Mouse (Mus musculus): Measurements from ENCODE around the gene Klk1b8. TPM values are rescaled to one million over a fixed set of nuclear protein-coding genes. Genes with fewer than 3 reads are reported as not detected.
"Not testable (repeated sequence)": the region's sequence is repeated elsewhere in the genome, so short reads cannot be mapped to it uniquely, and the experiment has no call there.

Klk1b8 gene
- polyA plus RNA-seq, 1 experiment from 2014 or later: not detected

GRCm38 (mm10) chr7:43925985-43926384, 24.5 kb upstream of the Klk1b8 start:
- Histone ChIP-seq H3K4me1 (ENCODE audit: control insufficient read depth, insufficient read depth, low read length) (no peaks in the 10 kb centered on the region), H3K27ac (replicated peaks; ENCODE audit: low read depth, low read length) (no peak overlapping the region), H3K4me3 (ENCODE audit: low read depth, low read length) (no peak overlapping the region), H3K9ac (replicated peaks; ENCODE audit: low read length) (no peak overlapping the region), H3K36me3 (replicated peaks; ENCODE audit: control insufficient read depth, insufficient read depth, low read depth, low read length) (no peaks in the 10 kb centered on the region), H3K4me2 (ENCODE audit: low read depth, low read length) (no peak overlapping the region), H3K27me3 (ENCODE audit: control insufficient read depth, insufficient read depth, low read length) (no peaks in the 10 kb centered on the region), H3K9me3 (replicated peaks; ENCODE audit: control insufficient read depth, low read length) (no peaks in the 10 kb centered on the region)
- WGBS: 65% methylated on average over 5 of the region's 5 CpGs
- DNase-seq (ENCODE audit: low spot score): peak; percentile 36
- ATAC-seq (replicated peaks; ENCODE audit: insufficient number of reproducible peaks, low FRiP score, low TSS enrichment, low read depth): no peak

GRCm38 (mm10) chr7:43928521-43928920, 21.9 kb upstream of the Klk1b8 start:
- no peaks in the 10 kb centered on the region for H3K27me3 ChIP-seq (ENCODE audit: control insufficient read depth, insufficient read depth, low read length)
- H3K27ac ChIP-seq (replicated peaks; ENCODE audit: low read depth, low read length): no peak overlapping the region
- H3K4me2 ChIP-seq (ENCODE audit: low read depth, low read length): no peak overlapping the region
- 38% methylated on average over 4 of the region's 4 CpGs for WGBS
- H3K4me1 ChIP-seq (ENCODE audit: control insufficient read depth, insufficient read depth, low read length): no peaks in the 10 kb centered on the region
- peak; percentile 21 for DNase-seq (ENCODE audit: low spot score)
- 0 out of 2 replicates have a peak, but pooled peaks have one; percentile 29 for ATAC-seq (replicated peaks; ENCODE audit: insufficient number of reproducible peaks, low FRiP score, low TSS enrichment, low read depth)
- H3K9me3 ChIP-seq (replicated peaks; ENCODE audit: control insufficient read depth, low read length): no peaks in the 10 kb centered on the region
- no peaks in the 10 kb centered on the region for H3K36me3 ChIP-seq (replicated peaks; ENCODE audit: control insufficient read depth, insufficient read depth, low read depth, low read length)
- no peak overlapping the region for H3K9ac ChIP-seq (replicated peaks; ENCODE audit: low read length)
- H3K4me3 ChIP-seq (ENCODE audit: low read depth, low read length): no peak overlapping the region

- H3K9ac ChIP-seq (replicated peaks; ENCODE audit: low read length): no peak overlapping the region
- H3K4me3 ChIP-seq (ENCODE audit: low read depth, low read length): no peak overlapping the region
- H3K27ac ChIP-seq (replicated peaks; ENCODE audit: low read depth, low read length): no peak overlapping the region
- 47% methylated on average over 4 of the region's 4 CpGs for WGBS
- H3K36me3 ChIP-seq (replicated peaks; ENCODE audit: control insufficient read depth, insufficient read depth, low read depth, low read length): no peaks in the 10 kb centered on the region
- ATAC-seq (replicated peaks; ENCODE audit: insufficient number of reproducible peaks, low FRiP score, low TSS enrichment, low read depth): no peak
- no peaks in the 10 kb centered on the region for H3K4me1 ChIP-seq (ENCODE audit: control insufficient read depth, insufficient read depth, low read length)
- H3K4me2 ChIP-seq (ENCODE audit: low read depth, low read length): no peak overlapping the region
- no peaks in the 10 kb centered on the region for H3K27me3 ChIP-seq (ENCODE audit: control insufficient read depth, insufficient read depth, low read length)
- DNase-seq (ENCODE audit: low spot score): no peak
- no peaks in the 10 kb centered on the region for H3K9me3 ChIP-seq (replicated peaks; ENCODE audit: control insufficient read depth, low read length)
Measured at GRCm38 (mm10) chr7:43932337-43932736, 18.1 kb upstream of the Klk1b8 start.

GRCm38 (mm10) chr7:43933440-43933839, 17.0 kb upstream of the Klk1b8 start, which contains the start of gene Klk15:
Gene Klk15, plus strand, starts transcription at chr7:43933740.
- ATAC-seq (replicated peaks; ENCODE audit: insufficient number of reproducible peaks, low FRiP score, low TSS enrichment, low read depth) (no peak), DNase-seq (ENCODE audit: low spot score) (no peak)
- H3K9ac ChIP-seq (replicated peaks; ENCODE audit: low read length): no peak within 1 kb of the TSS

GRCm38 (mm10) chr7:43934747-43935146, 15.7 kb upstream of the Klk1b8 start:
- no peaks in the 10 kb centered on the region for H3K9me3 ChIP-seq (replicated peaks; ENCODE audit: control insufficient read depth, low read length)

More at GRCm38 (mm10) chr7:43933440-43933839, 17.0 kb upstream of the Klk1b8 start, which contains the start of gene Klk15:
- Histone ChIP-seq H3K36me3 (replicated peaks; ENCODE audit: control insufficient read depth, insufficient read depth, low read depth, low read length) (no peaks in the 10 kb centered on the region), H3K9me3 (replicated peaks; ENCODE audit: control insufficient read depth, low read length) (no peaks in the 10 kb centered on the region), H3K27me3 (ENCODE audit: control insufficient read depth, insufficient read depth, low read length) (no peaks in the 10 kb centered on the region), H3K4me2 (ENCODE audit: low read depth, low read length) (no peak within 1 kb of the TSS), H3K4me1 (ENCODE audit: control insufficient read depth, insufficient read depth, low read length) (no peaks in the 10 kb centered on the region), H3K4me3 (ENCODE audit: low read depth, low read length) (no peak within 1 kb of the TSS), H3K27ac (replicated peaks; ENCODE audit: low read depth, low read length) (no peak within 1 kb of the TSS)
- WGBS: 90% methylated on average over 3 of the region's 3 CpGs

GRCm38 (mm10) chr7:43936551-43936950, 13.9 kb upstream of the Klk1b8 start:
- H3K27ac ChIP-seq (replicated peaks; ENCODE audit: low read depth, low read length): no peak overlapping the region
- H3K9ac ChIP-seq (replicated peaks; ENCODE audit: low read length): no peak overlapping the region
- H3K36me3 ChIP-seq (replicated peaks; ENCODE audit: control insufficient read depth, insufficient read depth, low read depth, low read length): no peaks in the 10 kb centered on the region
- no peak for ATAC-seq (replicated peaks; ENCODE audit: insufficient number of reproducible peaks, low FRiP score, low TSS enrichment, low read depth)
- H3K4me2 ChIP-seq (ENCODE audit: low read depth, low read length): no peak overlapping the region
- no peak for DNase-seq (ENCODE audit: low spot score)
- 86% methylated on average over 14 of the region's 14 CpGs for WGBS
- no peak overlapping the region for H3K4me3 ChIP-seq (ENCODE audit: low read depth, low read length)
- H3K27me3 ChIP-seq (ENCODE audit: control insufficient read depth, insufficient read depth, low read length): no peaks in the 10 kb centered on the region
- no peaks in the 10 kb centered on the region for H3K4me1 ChIP-seq (ENCODE audit: control insufficient read depth, insufficient read depth, low read length)
- H3K9me3 ChIP-seq (replicated peaks; ENCODE audit: control insufficient read depth, low read length): no peaks in the 10 kb centered on the region

More at GRCm38 (mm10) chr7:43934747-43935146, 15.7 kb upstream of the Klk1b8 start:
- no peaks in the 10 kb centered on the region for H3K36me3 ChIP-seq (replicated peaks; ENCODE audit: control insufficient read depth, insufficient read depth, low read depth, low read length)
- no peaks in the 10 kb centered on the region for H3K27me3 ChIP-seq (ENCODE audit: control insufficient read depth, insufficient read depth, low read length)
- no peak overlapping the region for H3K27ac ChIP-seq (replicated peaks; ENCODE audit: low read depth, low read length)
- H3K9ac ChIP-seq (replicated peaks; ENCODE audit: low read length): no peak overlapping the region
- no peak for ATAC-seq (replicated peaks; ENCODE audit: insufficient number of reproducible peaks, low FRiP score, low TSS enrichment, low read depth)
- 56% methylated on average over 3 of the region's 3 CpGs for WGBS
- H3K4me3 ChIP-seq (ENCODE audit: low read depth, low read length): no peak overlapping the region
- H3K4me2 ChIP-seq (ENCODE audit: low read depth, low read length): no peak overlapping the region
- H3K4me1 ChIP-seq (ENCODE audit: control insufficient read depth, insufficient read depth, low read length): no peaks in the 10 kb centered on the region
- DNase-seq (ENCODE audit: low spot score): no peak

- not testable (repeated sequence) for DNase-seq (ENCODE audit: low spot score); ATAC-seq (replicated peaks; ENCODE audit: insufficient number of reproducible peaks, low FRiP score, low TSS enrichment, low read depth); H3K36me3 ChIP-seq (replicated peaks; ENCODE audit: control insufficient read depth, insufficient read depth, low read depth, low read length); H3K27me3 ChIP-seq (ENCODE audit: control insufficient read depth, insufficient read depth, low read length); H3K4me2 ChIP-seq (ENCODE audit: low read depth, low read length); H3K9me3 ChIP-seq (replicated peaks; ENCODE audit: control insufficient read depth, low read length); H3K4me1 ChIP-seq (ENCODE audit: control insufficient read depth, insufficient read depth, low read length); H3K27ac ChIP-seq (replicated peaks; ENCODE audit: low read depth, low read length); H3K9ac ChIP-seq (replicated peaks; ENCODE audit: low read length); H3K4me3 ChIP-seq (ENCODE audit: low read depth, low read length)
- WGBS: 68% methylated on average over 3 of the region's 3 CpGs
Measured at GRCm38 (mm10) chr7:43942293-43942692, 8.2 kb upstream of the Klk1b8 start.

- DNase-seq (ENCODE audit: low spot score): no peak
Measured at GRCm38 (mm10) chr7:43944727-43945264, 5.7 kb upstream of the Klk1b8 start.

More at GRCm38 (mm10) chr7:43944727-43945264, 5.7 kb upstream of the Klk1b8 start:
- no peaks in the 10 kb centered on the region for H3K9me3 ChIP-seq (replicated peaks; ENCODE audit: control insufficient read depth, low read length)
- H3K27me3 ChIP-seq (ENCODE audit: control insufficient read depth, insufficient read depth, low read length): no peaks in the 10 kb centered on the region
- H3K4me1 ChIP-seq (ENCODE audit: control insufficient read depth, insufficient read depth, low read length): no peaks in the 10 kb centered on the region
- no peak for ATAC-seq (replicated peaks; ENCODE audit: insufficient number of reproducible peaks, low FRiP score, low TSS enrichment, low read depth)
- H3K27ac ChIP-seq (replicated peaks; ENCODE audit: low read depth, low read length): no peak overlapping the region
- no peaks in the 10 kb centered on the region for H3K36me3 ChIP-seq (replicated peaks; ENCODE audit: control insufficient read depth, insufficient read depth, low read depth, low read length)
- no peak overlapping the region for H3K4me3 ChIP-seq (ENCODE audit: low read depth, low read length)
- 88% methylated on average over 3 of the region's 3 CpGs for WGBS
- H3K9ac ChIP-seq (replicated peaks; ENCODE audit: low read length): no peak overlapping the region
- no peak overlapping the region for H3K4me2 ChIP-seq (ENCODE audit: low read depth, low read length)

Data from embryonic facial prominence, embryonic 11.5 days (tissue).